Mouse (Mus musculus) cerebellum, adult 9-10 months (tissue): ENCODE data around the gene Tmem191c.

Source experiments
- DNase-seq: peaks from one replicate; pipeline ENCODE4 v3.0.0; 2022

The Tmem191c gene

GRCm38 (mm10) chr16:17331855-17332254 lies 56.0 kb downstream of the Tmem191c start:
- no peak for DNase-seq
